In the genomic region with DNA sequence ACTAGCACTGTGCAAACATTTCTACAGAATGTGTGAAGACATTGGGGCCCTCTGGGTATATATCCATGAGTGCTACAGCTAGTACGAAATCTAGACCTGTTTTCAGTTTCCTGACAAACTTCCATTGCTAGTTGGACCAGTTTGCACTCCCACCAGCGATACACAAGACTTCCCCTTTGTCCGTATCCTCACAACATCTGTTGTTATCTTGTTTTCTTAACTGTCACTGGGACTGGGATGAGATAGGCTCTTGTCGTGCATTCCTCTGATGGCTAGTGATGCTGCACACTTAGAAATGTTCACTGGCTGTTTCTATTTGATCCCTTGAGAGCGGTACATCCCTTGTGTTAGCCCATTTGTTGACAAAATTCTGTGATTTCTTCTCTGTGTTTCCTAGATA, we compare ENCODE assay signal across 22 mouse cellular contexts. TPM values are rescaled to one million over a fixed set of nuclear protein-coding genes. Genes with fewer than 3 reads are reported as not detected.
DNase-seq lines count a peak whose midpoint lies in the region; ATAC-seq and TF ChIP-seq lines count a peak whose summit lies in the region.
"Had no signal": no experiment of that assay in that cellular context is flagged by ENCODE, and none has a peak within 500 bp of the region (broad histone marks: within the 10 kb centered on the region; RNA-seq: fewer than 3 reads in every experiment).

No protein-coding gene starts in this region.

- H3K9ac ChIP-seq in forebrain, embryonic 11.5 days (ENCODE audit: low read length) = no peak overlapping the region
- H3K9ac ChIP-seq in forebrain, embryonic 15.5 days (replicated peaks) = no peak overlapping the region
- no peak overlapping the region for H3K9ac ChIP-seq in lung, postnatal 0 days (replicated peaks; ENCODE audit: low read depth)
- H3K9ac ChIP-seq: forebrain, embryonic 12.5 days; hindbrain, embryonic 12.5 days; hindbrain, embryonic 15.5 days had no signal

- no peak for TF ChIP-seq CTCF in lung, postnatal 0 days (IDR thresholded peaks at IDR 0.05)

- no peaks in the 10 kb centered on the region for H3K9me3 ChIP-seq in forebrain, embryonic 11.5 days (ENCODE audit: control insufficient read depth, low read length)
- H3K9me3 ChIP-seq in forebrain, embryonic 15.5 days = no peaks in the 10 kb centered on the region
- no peaks in the 10 kb centered on the region for H3K9me3 ChIP-seq in lung, postnatal 0 days (ENCODE audit: low read length)
- H3K9me3 ChIP-seq: forebrain, embryonic 12.5 days; hindbrain, embryonic 12.5 days; hindbrain, embryonic 15.5 days had no signal

- DNase-seq in forebrain, embryonic 11.5 days (ENCODE audit: low spot score) = peak; percentile 15
- DNase-seq in lung, postnatal 0 days (ENCODE audit: low spot score) = no peak
- no peak for DNase-seq in lung, postnatal 10 days
- no peak for DNase-seq in adrenal gland, postnatal 25 days
- DNase-seq: adrenal gland, adult 8-10 months; adrenal gland, postnatal 36 days; cerebellum, adult 11 months; cerebellum, adult 2 months; cerebellum, adult 9-11 months; cerebellum, postnatal 25 days; gastrocnemius, adult 2 months; gastrocnemius, postnatal 14 days; heart, adult 11 months had no signal

- H3K36me3 ChIP-seq in forebrain, embryonic 11.5 days (ENCODE audit: control insufficient read depth, insufficient read depth, low read length) = no peaks in the 10 kb centered on the region
- no peaks in the 10 kb centered on the region for H3K36me3 ChIP-seq in forebrain, embryonic 15.5 days
- no peaks in the 10 kb centered on the region for H3K36me3 ChIP-seq in lung, postnatal 0 days (ENCODE audit: insufficient read depth, low read length)
- H3K36me3 ChIP-seq: forebrain, embryonic 12.5 days; hindbrain, embryonic 12.5 days; hindbrain, embryonic 15.5 days had no signal

- H3K27ac ChIP-seq in forebrain, embryonic 11.5 days (ENCODE audit: low read depth, low read length) = no peak overlapping the region
- H3K27ac ChIP-seq in forebrain, embryonic 15.5 days (replicated peaks) = no peak overlapping the region
- H3K27ac ChIP-seq in lung, postnatal 0 days (ENCODE audit: low read length) = 0 out of 2 replicates have a peak overlapping the region, but pooled peaks have one; percentile 1
- H3K27ac ChIP-seq: forebrain, embryonic 12.5 days; gastrocnemius, adult 2 months; hindbrain, embryonic 12.5 days; hindbrain, embryonic 15.5 days had no signal

- no peak overlapping the region for H3K4me2 ChIP-seq in forebrain, embryonic 11.5 days (ENCODE audit: low read depth, low read length, severe bottlenecking)
- H3K4me2 ChIP-seq in forebrain, embryonic 15.5 days (replicated peaks) = no peak overlapping the region
- no peak overlapping the region for H3K4me2 ChIP-seq in lung, postnatal 0 days (replicated peaks; ENCODE audit: low read depth, low read length)
- H3K4me2 ChIP-seq: forebrain, embryonic 12.5 days; heart, embryonic 11.5 days; hindbrain, embryonic 12.5 days; hindbrain, embryonic 15.5 days had no signal

- 80% methylated on average over 5 of the region's 5 CpGs for WGBS in forebrain, embryonic 11.5 days
- WGBS in forebrain, embryonic 15.5 days = 73% methylated on average over 5 of the region's 5 CpGs
- 39% methylated on average over 5 of the region's 5 CpGs for WGBS in lung, postnatal 0 days

- H3K4me1 ChIP-seq in forebrain, embryonic 11.5 days (replicated peaks; ENCODE audit: control insufficient read depth, insufficient read depth, low read length) = no peaks in the 10 kb centered on the region; the same call in 1 of the 2 replicates
- no peaks in the 10 kb centered on the region for H3K4me1 ChIP-seq in forebrain, embryonic 15.5 days
- no peaks in the 10 kb centered on the region; the same call in 1 of the 2 replicates for H3K4me1 ChIP-seq in lung, postnatal 0 days (ENCODE audit: insufficient read depth, low read depth, low read length)
- H3K4me1 ChIP-seq: hindbrain, embryonic 15.5 days had no signal

- TF ChIP-seq EP300 in lung, postnatal 0 days (IDR thresholded peaks at IDR 0.05) = no peak

- no peaks in the 10 kb centered on the region for H3K27me3 ChIP-seq in forebrain, embryonic 11.5 days (ENCODE audit: control insufficient read depth, insufficient read depth, low read length)
- no peaks in the 10 kb centered on the region for H3K27me3 ChIP-seq in forebrain, embryonic 15.5 days
- no peaks in the 10 kb centered on the region for H3K27me3 ChIP-seq in lung, postnatal 0 days (replicated peaks; ENCODE audit: insufficient read depth, low read length)
- H3K27me3 ChIP-seq: forebrain, embryonic 12.5 days; hindbrain, embryonic 12.5 days; hindbrain, embryonic 15.5 days had no signal

- no peak for ATAC-seq in forebrain, embryonic 11.5 days (replicated peaks; ENCODE audit: low FRiP score)
- ATAC-seq in forebrain, embryonic 15.5 days (replicated peaks) = no peak
- ATAC-seq in lung, postnatal 0 days = no peak
- ATAC-seq in megakaryocyte progenitor cell, adult 5-6 weeks (replicated peaks; ENCODE audit: poor library complexity) = peak; percentile 4; the same call in 1 of the 2 replicates
- ATAC-seq: activated CD4-positive, CD25-positive, alpha-beta regulatory T cell, adult 4 months; CD4-positive, CD25-positive, alpha-beta regulatory T cell, adult 4 months; forebrain, embryonic 16.5 days had no signal

- H3K4me3 ChIP-seq in forebrain, embryonic 11.5 days (ENCODE audit: low read depth, low read length) = no peak overlapping the region
- H3K4me3 ChIP-seq in forebrain, embryonic 15.5 days = no peak overlapping the region
- no peak overlapping the region for H3K4me3 ChIP-seq in lung, postnatal 0 days (ENCODE audit: low read depth, low read length)
- H3K4me3 ChIP-seq: forebrain, embryonic 12.5 days; gastrocnemius, adult 2 months; hindbrain, embryonic 12.5 days; hindbrain, embryonic 15.5 days had no signal

RNA-seq across cellular contexts. Expression of a gene that starts 49.0 kb away (rescaled TPM):
- 121 and 122 TPM in 2 replicates for polyA plus RNA-seq in forebrain, embryonic 11.5 days (2014; fragmentation: Nextera tagmentation; extraction: Ambion mirVana)
- 104 and 108 TPM in 2 replicates for polyA plus RNA-seq in forebrain, embryonic 15.5 days (2015; fragmentation: Nextera tagmentation; extraction: Ambion mirVana)
- polyA plus RNA-seq in lung, postnatal 0 days (2015; fragmentation: Nextera tagmentation; extraction: Ambion mirVana) = 87.9 and 88.7 TPM in 2 replicates
- total RNA-seq in megakaryocyte progenitor cell, adult 5-6 weeks (2015) = 108 and 136 TPM in 2 replicates
- total RNA-seq in megakaryocyte progenitor cell, adult 5-6 weeks (2017) = 71.6 and 83.0 TPM in 2 replicates
- total RNA-seq in adrenal gland, postnatal 25 days (2021) = 116 and 129 TPM in 2 replicates
